Mouse (Mus musculus) embryonic stem cell, embryonic (primary cell): ENCODE measurements around the gene Fig4.

Source experiments
- CTCF ChIA-PET, 4 experiments: fragments of 300-600 bp in 2 of 4; fragments of 350-600 bp in 2 of 4; sonication (Branson Sonifier 250); formaldehyde crosslinking; loops; one replicate each; lab custom pipeline; 2022; ENCODE audit warnings: inconsistent platforms in 2 of 4; lab: Charles Lee
- POLR2A ChIA-PET, 4 experiments: fragments of 300-600 bp in 2 of 4; fragments of 350-600 bp in 2 of 4; sonication (Branson Sonifier 250); formaldehyde crosslinking; loops; one replicate each; lab custom pipeline; 2022; ENCODE audit warnings: antibody characterized with exemption in 4 of 4, inconsistent platforms in 1 of 4; lab: Charles Lee

Gene Fig4

GRCm38 (mm10) chr10:41282086-41282485 lies 21.0 kb downstream of the Fig4 start:
- POLR2A ChIA-PET, result interaction anchor here in 1 of 4 experiments (1.0 kb wide), 1 partner anchor 11 kb away, joined by 3 read pairs; no protein-coding TSS in a partner anchor
- CTCF ChIA-PET, result no interaction called here

GRCm38 (mm10) chr10:41280796-41281195 lies 22.3 kb downstream of the Fig4 start:
- CTCF ChIA-PET, result interaction anchor here in 3 of 4 experiments (1.0 to 1.4 kb wide), 3 partner anchors 9 to 264 kb away, joined by 3 to 4 read pairs (median 3); no protein-coding TSS in a partner anchor
- POLR2A ChIA-PET, result interaction anchor here in 2 of 4 experiments (0.5 to 0.7 kb wide), 2 partner anchors 17 to 476 kb away, joined by 3 read pairs; no protein-coding TSS in a partner anchor

GRCm38 (mm10) chr10:41280177-41280576 lies 22.9 kb downstream of the Fig4 start:
- POLR2A ChIA-PET, result interaction anchor here in 1 of 4 experiments (0.7 to 1.3 kb wide), 2 partner anchors 16 to 224 kb away, joined by 3 read pairs; no protein-coding TSS in a partner anchor
- CTCF ChIA-PET, result interaction anchor here in 1 of 4 experiments (1.4 kb wide), 1 partner anchor 10 kb away, joined by 3 read pairs; no protein-coding TSS in a partner anchor

- ChIA-PET POLR2A (interaction anchor here in 1 of 4 experiments (0.9 to 1.4 kb wide), 2 partner anchors 20 to 54 kb away, joined by 3 to 4 read pairs; no protein-coding TSS in a partner anchor), CTCF (interaction anchor here in 1 of 4 experiments (1.1 kb wide), 1 partner anchor 273 kb away, joined by 3 read pairs; no protein-coding TSS in a partner anchor)
Measured at GRCm38 (mm10) chr10:41278808-41279207, 24.3 kb downstream of the Fig4 start.

GRCm38 (mm10) chr10:41274871-41275270 lies 28.2 kb downstream of the Fig4 start:
- POLR2A ChIA-PET, result interaction anchor here in 1 of 4 experiments (1.5 kb wide), 1 partner anchor 16 kb away, joined by 4 read pairs; no protein-coding TSS in a partner anchor
- CTCF ChIA-PET, result no interaction called here

- ChIA-PET CTCF (interaction anchor here in 1 of 4 experiments (1.2 kb wide), 1 partner anchor 257 kb away, joined by 4 read pairs; no protein-coding TSS in a partner anchor), POLR2A (no interaction called here)
Measured at GRCm38 (mm10) chr10:41271860-41272259, 31.2 kb downstream of the Fig4 start.

- CTCF ChIA-PET, result no interaction called here
- POLR2A ChIA-PET, result no interaction called here
Measured at GRCm38 (mm10) chr10:41261889-41262288, 41.2 kb downstream of the Fig4 start.

- ChIA-PET CTCF (no interaction called here), POLR2A (no interaction called here)
Measured at GRCm38 (mm10) chr10:41261218-41261617, 41.8 kb downstream of the Fig4 start.

GRCm38 (mm10) chr10:41260243-41261006 lies 42.6 kb downstream of the Fig4 start:
- CTCF ChIA-PET, result interaction anchor here in 1 of 4 experiments (0.7 kb wide), 1 partner anchor 1617 kb away, joined by 3 read pairs; no protein-coding TSS in a partner anchor

GRCm38 (mm10) chr10:41250749-41251065 lies 52.4 kb downstream of the Fig4 start:
- ChIA-PET POLR2A (no interaction called here), CTCF (no interaction called here)

More at GRCm38 (mm10) chr10:41260243-41261006, 42.6 kb downstream of the Fig4 start:
- POLR2A ChIA-PET, result interaction anchor here in 1 of 4 experiments (0.6 kb wide), 1 partner anchor 22 kb away, joined by 3 read pairs; no protein-coding TSS in a partner anchor

- ChIA-PET CTCF (interaction anchor here in 1 of 4 experiments (0.6 kb wide), 1 partner anchor 19 kb away, joined by 3 read pairs; no protein-coding TSS in a partner anchor), POLR2A (interaction anchor here in 1 of 4 experiments (0.6 kb wide), 1 partner anchor 41 kb away, joined by 4 read pairs; no protein-coding TSS in a partner anchor)
Measured at GRCm38 (mm10) chr10:41250045-41250748, 52.9 kb downstream of the Fig4 start.

GRCm38 (mm10) chr10:41249006-41249659 lies 53.9 kb downstream of the Fig4 start:
- ChIA-PET CTCF (interaction anchor here in 1 of 4 experiments (0.6 kb wide), 1 partner anchor 20 kb away, joined by 3 read pairs; no protein-coding TSS in a partner anchor), POLR2A (interaction anchor here in 1 of 4 experiments (0.6 kb wide), 1 partner anchor 40 kb away, joined by 4 read pairs; no protein-coding TSS in a partner anchor)

- ChIA-PET POLR2A (no interaction called here), CTCF (interaction anchor here in 2 of 4 experiments (0.7 kb wide), 2 partner anchors 574 to 1942 kb away, joined by 3 to 7 read pairs; no protein-coding TSS in a partner anchor)
Measured at GRCm38 (mm10) chr10:41247800-41248473, 55.1 kb downstream of the Fig4 start.

GRCm38 (mm10) chr10:41246111-41246510 lies 56.9 kb downstream of the Fig4 start:
- POLR2A ChIA-PET, result interaction anchor here in 1 of 4 experiments (1.3 kb wide), 1 partner anchor 12 kb away, joined by 4 read pairs; no protein-coding TSS in a partner anchor
- CTCF ChIA-PET, result interaction anchor here in 1 of 4 experiments (0.8 kb wide), 1 partner anchor 58 kb away, joined by 3 read pairs; no protein-coding TSS in a partner anchor

GRCm38 (mm10) chr10:41245477-41245876 lies 57.6 kb downstream of the Fig4 start:
- POLR2A ChIA-PET, result interaction anchor here in 2 of 4 experiments (0.6 to 1.4 kb wide), 3 partner anchors 12 to 466 kb away, joined by 3 to 4 read pairs (median 4); partner anchors contain the start of genes Cdc40 (in 1 of the 2) and Wasf1 (in 1 of the 2)

GRCm38 (mm10) chr10:41245028-41245427 lies 58.0 kb downstream of the Fig4 start:
- CTCF ChIA-PET, result no interaction called here

More at GRCm38 (mm10) chr10:41245477-41245876, 57.6 kb downstream of the Fig4 start:
- CTCF ChIA-PET, result interaction anchor here in 1 of 4 experiments (0.8 kb wide), 1 partner anchor 59 kb away, joined by 3 read pairs; no protein-coding TSS in a partner anchor

GRCm38 (mm10) chr10:41243930-41244329 lies 59.1 kb downstream of the Fig4 start:
- POLR2A ChIA-PET, result interaction anchor here in 1 of 4 experiments (0.7 to 1.5 kb wide), 2 partner anchors 8 to 14 kb away, joined by 3 to 4 read pairs; no protein-coding TSS in a partner anchor
- CTCF ChIA-PET, result no interaction called here

More at GRCm38 (mm10) chr10:41245028-41245427, 58.0 kb downstream of the Fig4 start:
- POLR2A ChIA-PET, result interaction anchor here in 2 of 4 experiments (0.6 to 1.4 kb wide), 3 partner anchors 13 to 466 kb away, joined by 3 to 4 read pairs (median 4); partner anchors contain the start of genes Cdc40 (in 1 of the 2) and Wasf1 (in 1 of the 2)
